Mouse (Mus musculus): ENCODE measurements around the gene Pth2.
"Not testable (repeated sequence)": the region's sequence is repeated elsewhere in the genome, so short reads cannot be mapped to it uniquely, and the experiment has no call there.

GRCm38 (mm10) chr7:45173772-45174171, 7.0 kb upstream of the Pth2 start:
- TF ChIP-seq GATA1, TAL1 (IDR thresholded peaks at IDR 0.05; ENCODE audit: low read length): not testable (repeated sequence)
